Mouse (Mus musculus) lung, postnatal 4 days (tissue): ENCODE data around the gene Flcn.
"Not testable (repeated sequence)": the region's sequence is repeated elsewhere in the genome, so short reads cannot be mapped to it uniquely, and the experiment has no call there.

Experiments used
- DNase-seq, 2 experiments: peaks; one replicate each; pipeline ENCODE4 v3.0.0; 2021

Flcn gene

DNA sequence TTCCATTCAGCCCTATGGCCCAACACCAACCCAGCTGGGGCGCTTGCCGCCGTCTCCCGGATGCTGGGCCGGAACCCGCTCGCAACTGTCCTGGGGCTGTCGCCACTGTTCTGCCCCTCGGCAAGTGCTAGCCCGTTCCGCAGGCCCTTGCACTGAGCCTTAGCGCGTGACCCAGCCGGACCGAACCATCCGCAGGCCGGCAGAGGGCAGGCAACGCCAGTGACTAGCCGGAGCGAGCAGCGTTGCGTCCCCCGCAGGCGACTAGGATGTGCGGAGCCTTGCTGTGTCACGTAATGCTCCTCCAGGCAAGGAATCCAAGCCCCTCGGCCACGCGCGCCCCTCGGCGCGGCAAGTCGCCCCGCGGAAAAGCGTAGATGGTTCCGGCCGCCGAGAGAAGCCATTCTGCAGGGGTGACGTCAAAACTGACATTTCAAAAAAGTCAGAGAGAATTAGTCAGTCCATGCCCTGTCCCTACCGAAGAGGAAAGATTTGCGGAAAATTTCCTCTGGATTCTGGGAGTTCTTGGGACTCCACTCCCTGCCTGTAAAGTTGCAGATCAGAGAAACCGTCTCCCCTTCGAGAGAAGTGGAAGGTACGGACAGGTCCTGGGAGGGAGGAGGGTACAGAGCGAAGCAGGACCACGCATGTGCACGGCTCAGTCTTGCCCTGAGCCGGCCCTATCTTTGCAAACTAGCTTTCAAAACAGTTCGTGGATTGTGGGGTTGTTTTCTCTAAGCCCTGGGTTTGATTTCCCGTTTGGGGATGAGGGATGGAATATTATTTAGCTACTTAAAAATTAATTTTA is at the start of gene Flcn:
Flcn (minus strand) TSS at position 347 of the 805 bp plus-strand sequence.
- peak; percentile 89 to 90 for DNase-seq

GRCm38 (mm10) chr11:59852865-59853264 is 43.0 kb upstream of the Flcn start:
- DNase-seq, result no peak

DNA sequence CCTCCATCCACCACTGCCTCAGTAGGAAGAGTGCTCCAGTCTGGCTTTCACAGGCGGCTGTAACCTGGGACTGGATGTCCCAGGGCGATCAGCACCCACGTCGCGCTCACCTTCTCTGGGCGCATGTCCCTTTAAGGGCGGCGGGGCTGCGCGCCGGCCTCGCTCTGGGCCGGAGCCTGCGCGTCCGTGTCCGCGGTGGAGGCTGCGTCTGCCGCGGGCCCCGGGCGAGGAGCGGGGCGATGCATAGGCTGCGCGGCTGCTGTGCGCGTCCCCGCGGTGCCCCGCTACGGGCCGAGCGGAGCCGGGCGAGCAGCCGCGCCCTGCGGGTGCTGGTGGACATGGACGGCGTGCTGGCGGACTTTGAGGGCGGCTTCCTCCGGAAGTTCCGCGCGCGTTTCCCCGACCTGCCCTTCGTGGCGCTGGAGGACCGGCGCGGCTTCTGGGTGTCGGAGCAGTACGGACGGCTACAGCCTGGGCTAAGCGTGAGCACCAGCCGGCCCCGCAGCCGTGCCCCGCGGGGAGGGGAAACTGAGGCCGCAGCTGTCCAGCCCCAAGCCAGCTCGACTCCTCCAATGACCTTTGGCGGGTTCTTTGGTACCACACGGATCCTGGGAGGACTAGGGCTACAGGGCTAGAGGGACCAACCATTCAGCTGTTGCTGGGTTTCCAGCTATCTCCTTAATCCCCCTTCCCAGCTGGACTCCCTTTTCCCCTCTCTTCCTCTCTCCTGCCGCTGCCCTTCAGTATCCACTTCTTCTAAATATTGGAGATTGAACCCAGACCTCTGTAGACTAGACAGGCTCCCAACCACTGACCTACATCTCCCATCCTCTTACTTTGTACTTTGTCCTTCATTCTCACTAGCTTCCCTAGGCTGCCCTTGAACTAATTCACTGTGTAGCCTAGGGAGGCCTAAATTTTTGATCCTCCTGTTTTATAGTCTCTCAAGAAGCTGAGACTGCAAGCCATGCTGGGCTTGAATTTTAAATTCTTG is 38.4 kb upstream of the Flcn start:
- DNase-seq, result peak; percentile 88 to 89

DNA sequence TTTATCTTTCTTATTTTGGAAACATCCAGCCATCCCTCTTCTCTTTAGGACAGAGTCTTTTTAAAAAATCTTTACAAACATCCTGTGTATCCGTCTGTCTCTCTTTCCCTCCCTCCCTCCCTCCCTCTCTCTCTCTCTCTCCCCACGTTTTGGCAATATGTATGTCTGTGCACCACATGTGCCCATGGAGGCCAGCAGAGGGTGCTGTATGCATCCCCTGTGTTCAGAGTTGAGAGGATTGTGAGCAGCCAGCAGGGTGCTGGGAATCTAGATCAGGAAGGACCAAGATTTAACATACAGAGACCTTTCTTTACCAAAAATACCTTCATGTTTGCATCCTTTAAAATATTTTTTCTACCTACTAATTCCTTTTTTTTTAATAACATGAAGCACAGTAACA is 37.3 kb upstream of the Flcn start:
- DNase-seq, result peak; percentile 54 to 65

- no peak for DNase-seq
These were observed 36.5 kb upstream of the Flcn start for GRCm38 (mm10) chr11:59846311-59846710.

GRCm38 (mm10) chr11:59839459-59840126 is 29.8 kb upstream of the Flcn start, which contains the start of gene Cops3:
TSS of gene Cops3 (minus strand) at chr11:59839838.
- DNase-seq, result peak; percentile 96 to 98

DNA sequence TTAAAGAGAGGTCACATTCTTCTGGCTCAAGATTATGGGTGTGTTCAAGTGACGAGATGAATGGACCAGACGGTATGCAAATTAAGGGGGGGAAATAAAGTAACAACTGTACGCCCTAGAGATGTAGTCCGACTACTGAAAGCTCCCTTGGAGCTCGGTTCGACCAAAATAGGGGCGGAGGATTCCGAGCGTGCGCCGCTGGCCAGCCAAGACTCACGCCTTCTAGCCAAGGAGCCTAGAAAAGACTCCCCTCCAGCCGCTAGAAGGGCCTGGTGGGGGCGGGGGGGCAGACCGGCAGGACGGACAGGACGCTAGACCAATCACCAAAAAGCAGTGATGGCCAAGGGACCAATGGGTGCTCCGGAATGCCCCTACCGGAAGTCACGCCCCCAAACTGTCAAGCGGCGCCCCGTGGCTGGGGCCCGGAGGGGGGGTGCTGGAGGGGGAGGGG is 29.2 kb upstream of the Flcn start, which contains the start of gene Nt5m:
Nt5m (plus strand) TSS at position 440 of the 451 bp plus-strand sequence.
- DNase-seq, result peak; percentile 95 to 96

DNA sequence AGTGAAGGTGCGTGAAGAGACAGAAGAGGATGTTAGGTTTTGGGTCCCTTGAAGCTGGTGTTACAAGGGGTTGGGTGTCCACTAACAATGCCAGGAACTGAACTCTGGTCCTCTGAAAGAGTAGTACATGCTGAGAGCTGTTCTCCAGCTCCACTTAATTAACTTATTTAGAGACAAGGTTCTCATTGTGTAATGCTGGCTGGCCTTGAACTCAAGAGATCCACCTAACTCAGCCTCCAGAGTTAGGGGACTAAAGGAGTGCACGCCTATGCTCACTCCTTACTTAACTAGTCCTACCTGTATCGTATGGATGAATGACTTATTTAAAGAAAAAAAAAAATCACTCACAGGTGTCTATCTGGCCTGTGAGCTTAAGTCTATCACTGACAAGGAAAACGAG is 28.6 kb upstream of the Flcn start:
- DNase-seq, result no peak

DNA sequence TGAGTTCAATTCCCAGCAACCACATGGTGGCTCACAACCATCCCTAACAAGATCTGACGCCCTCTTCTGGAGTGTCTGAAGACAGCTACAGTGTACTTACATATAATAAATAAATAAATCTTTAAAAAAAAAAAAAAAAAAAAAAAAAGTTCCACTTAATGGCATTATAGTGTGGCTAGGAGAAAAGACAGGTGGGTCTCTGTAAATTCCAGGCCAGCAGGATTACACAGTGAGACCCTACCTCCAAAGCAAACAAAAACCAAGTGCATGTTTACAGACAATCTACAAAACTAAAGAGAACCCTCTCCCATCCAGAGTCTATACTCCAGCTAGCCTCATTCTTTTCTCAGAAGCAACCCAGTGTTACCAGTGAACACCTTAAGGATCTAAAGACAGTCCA is 28.0 kb upstream of the Flcn start:
- not testable (repeated sequence) for DNase-seq

GRCm38 (mm10) chr11:59821625-59822024 is 11.8 kb upstream of the Flcn start:
- DNase-seq, result no peak

GRCm38 (mm10) chr11:59817916-59818315 is 8.1 kb upstream of the Flcn start:
- no peak for DNase-seq

- DNase-seq, result no peak
These were observed 5.8 kb upstream of the Flcn start for GRCm38 (mm10) chr11:59815482-59816065.

DNA sequence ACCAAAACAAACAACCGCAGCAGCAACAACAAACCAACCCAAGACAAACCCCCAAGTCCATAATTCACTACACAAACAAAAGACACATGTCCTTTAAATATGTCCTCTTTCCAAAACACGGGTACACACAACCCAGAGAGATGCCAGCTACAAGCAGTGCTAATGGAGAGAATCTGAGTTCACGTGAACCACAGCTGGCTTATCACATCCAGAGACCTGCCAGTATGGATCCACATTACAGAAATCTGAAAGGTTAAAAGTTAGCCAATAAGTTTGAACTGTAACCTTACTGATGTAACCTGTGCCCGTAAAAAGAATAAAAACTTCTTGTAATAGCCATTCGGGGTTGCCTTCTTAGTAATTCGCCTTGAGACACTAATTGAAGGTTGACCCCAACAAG is 5.1 kb upstream of the Flcn start:
- no peak for DNase-seq

DNA sequence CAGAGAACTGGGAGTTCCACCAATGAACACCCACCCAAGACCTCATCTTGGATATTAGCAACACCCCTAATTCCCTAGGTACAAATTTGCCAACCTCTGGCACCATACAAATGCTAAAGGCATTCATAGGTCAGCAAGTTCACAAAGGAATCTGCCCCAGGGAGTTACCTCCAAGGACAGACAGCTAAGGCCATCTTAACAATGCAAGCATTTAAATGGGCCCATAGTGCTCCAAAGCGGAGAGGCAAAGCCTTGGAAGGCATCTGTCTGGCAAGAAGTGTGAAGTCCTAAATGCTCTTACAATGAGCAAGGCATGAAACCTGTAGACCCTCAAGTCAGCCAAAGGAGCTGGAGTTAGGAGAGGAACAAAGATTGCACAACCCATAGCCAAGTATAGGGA is 4.5 kb upstream of the Flcn start:
- no peak for DNase-seq

DNA sequence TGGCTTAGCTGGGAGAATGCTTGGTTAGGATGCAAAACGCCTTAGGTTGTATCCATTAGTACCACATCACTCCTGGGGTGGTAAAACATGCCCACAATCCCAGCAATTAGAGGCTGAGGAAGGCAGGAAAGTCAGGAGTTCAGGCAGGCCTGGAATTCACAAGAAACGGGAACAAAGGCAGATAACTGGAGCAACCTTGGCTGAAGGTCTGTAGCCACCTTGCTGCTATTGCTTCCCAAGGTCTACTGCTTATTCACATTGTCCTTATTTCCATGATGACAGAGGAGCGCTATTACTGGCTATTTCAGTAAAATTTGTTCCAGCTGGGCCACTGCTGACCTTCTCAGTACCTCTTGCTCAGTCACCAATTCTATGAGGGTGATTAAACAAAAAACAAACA is 3.5 kb upstream of the Flcn start:
- no peak for DNase-seq

DNA sequence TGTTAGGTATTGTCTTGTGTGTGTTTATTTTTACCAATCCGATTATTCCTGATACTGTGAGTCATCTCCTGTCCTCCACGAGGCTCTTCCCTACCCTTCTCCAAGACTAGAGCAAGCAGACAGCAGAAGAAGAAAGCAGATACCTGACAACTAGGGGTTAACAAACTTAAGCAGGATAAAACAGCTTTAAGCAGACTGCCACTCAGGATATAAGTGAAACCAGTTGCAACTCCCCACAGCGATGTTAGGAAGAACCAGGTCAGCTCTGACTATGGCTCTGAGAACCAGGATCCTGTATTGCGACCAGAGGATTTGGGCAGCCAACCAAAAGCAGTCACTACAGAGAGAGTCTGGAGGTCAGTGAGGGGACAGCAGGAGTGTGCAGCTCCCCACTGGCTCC is 1.4 kb upstream of the Flcn start:
- DNase-seq, result no peak

DNA sequence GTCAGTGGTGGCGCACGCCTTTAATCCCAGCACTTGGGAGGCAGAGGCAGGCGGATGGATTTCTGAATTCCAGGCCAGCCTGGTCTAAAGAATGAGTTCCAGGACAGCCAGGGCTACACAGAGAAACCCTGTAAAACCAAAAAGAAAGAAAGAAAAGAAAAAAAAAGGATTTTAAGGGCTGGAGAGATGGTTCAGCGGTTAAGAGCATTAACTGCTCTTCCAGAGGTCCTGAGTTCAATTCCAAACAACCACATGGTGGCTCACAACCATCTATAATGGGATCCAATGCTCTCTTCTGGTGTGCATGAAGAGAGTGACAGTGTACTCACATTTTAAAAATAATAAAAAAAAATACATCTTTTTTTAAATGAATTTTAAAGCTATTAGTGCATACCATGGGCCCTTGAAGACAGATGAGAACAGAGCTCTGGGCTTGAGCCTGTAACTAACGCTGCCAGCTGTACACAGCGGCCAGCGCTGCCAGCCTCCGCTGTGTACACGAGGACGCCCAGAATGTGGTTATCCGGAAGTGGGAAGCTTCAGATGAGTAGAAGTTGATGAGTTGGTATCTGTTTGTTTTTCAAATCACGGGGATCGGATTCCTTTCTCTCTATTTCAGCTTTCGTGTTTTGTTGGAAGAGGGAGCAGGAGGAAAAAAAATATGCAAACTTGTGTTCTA is 803 bp upstream of the Flcn start:
- no peak for DNase-seq

DNA sequence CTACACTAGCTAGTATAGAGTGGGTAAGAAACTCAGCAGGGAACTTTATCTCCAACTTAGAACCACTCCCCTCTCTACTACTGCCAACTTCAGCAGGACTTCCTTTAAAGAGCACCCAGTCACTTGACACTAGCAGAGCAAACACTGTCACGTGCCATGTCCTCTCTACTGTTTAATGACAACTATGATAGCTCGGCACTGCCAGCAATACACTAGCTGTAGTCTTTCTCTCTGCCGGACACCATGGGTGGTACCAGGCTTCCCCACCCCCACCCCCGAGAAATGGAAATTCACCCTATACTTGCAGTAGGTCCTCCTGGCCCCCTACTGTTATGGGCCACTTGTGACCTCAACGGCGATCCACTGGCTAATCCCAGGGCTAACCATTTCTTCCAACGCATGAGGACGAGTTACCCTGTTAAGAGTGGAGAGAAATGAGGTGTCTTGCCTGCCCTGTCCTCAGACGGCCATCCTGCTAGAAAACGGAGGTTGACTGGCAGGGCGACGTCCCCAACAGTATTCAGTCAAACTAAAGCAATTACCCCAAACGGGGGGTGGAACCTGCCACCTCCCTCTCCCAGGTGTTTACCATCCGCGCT is 646 bp downstream of the Flcn start:
- DNase-seq, result peak in 1 of 2 experiments; percentile 51

GRCm38 (mm10) chr11:59808170-59808960 is 1.5 kb downstream of the Flcn start:
- DNase-seq, result no peak

GRCm38 (mm10) chr11:59805656-59806055 is 4.2 kb downstream of the Flcn start:
- no peak for DNase-seq

DNA sequence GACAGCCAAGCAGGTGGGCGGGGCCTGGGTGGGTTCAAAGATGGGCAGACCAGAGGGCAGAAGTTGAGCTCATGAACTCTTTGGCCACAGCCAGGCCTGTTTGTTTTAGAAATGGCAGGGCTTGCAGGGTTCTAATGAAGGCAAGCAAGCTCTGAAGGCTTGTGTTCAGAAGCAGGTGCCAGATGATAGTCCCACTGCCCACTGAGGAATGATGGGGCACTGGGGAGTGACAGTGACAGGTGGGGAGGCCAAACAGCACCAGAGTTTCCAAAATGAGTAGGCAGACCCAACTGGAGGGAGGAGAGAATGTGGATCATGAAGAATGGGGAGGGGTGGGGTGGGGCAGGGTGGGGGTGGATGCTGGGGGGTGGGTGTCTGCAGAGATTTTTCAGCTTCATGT is 4.6 kb downstream of the Flcn start:
- DNase-seq, result no peak
